Mouse (Mus musculus) liver, postnatal 0 days (tissue): ENCODE results near the gene Pde1c. TPM values are rescaled to one million over a fixed set of nuclear protein-coding genes. Genes with fewer than 3 reads are reported as not detected.

Experiments used
- ATAC-seq: fragments of 200-750 bp; cut with Nextera tagmentation; 2 replicates; pipeline ENCODE4 v1.8.0; 2017; ENCODE audit warnings: mild to moderate bottlenecking, moderate library complexity
- DNase-seq: peaks from one replicate; pipeline ENCODE4 v3.0.0-alpha.2; 2016
- H3K27ac ChIP-seq: fragments of 300-500 bp; sonication (generic); 2 replicates; pipeline ENCODE4 v1.5.1; 2014; ENCODE audit warnings: antibody characterized with exemption, moderate library complexity, mild to moderate bottlenecking, low read depth
- H3K27me3 ChIP-seq: fragments of 300-500 bp; sonication (generic); 2 replicates; pipeline ENCODE4 v1.6.1; 2014; ENCODE audit warnings: low read length, control low read depth, mixed read lengths; ENCODE audit not compliant: insufficient read depth
- H3K36me3 ChIP-seq: fragments of 300-500 bp; sonication (generic); replicated peaks from 2 replicates; pipeline ENCODE4 v1.6.1; 2014; ENCODE audit warnings: mild to moderate bottlenecking, control low read depth, low read length, moderate library complexity, mixed read lengths; ENCODE audit not compliant: insufficient read depth
- H3K4me1 ChIP-seq: fragments of 300-500 bp; sonication (generic); 2 replicates; pipeline ENCODE4 v1.6.1; 2014; ENCODE audit warnings: antibody characterized with exemption, mild to moderate bottlenecking, control low read depth; ENCODE audit not compliant: insufficient read depth
- H3K4me2 ChIP-seq: fragments of 300-500 bp; sonication (generic); 2 replicates; pipeline ENCODE4 v1.6.1; 2014; ENCODE audit warnings: low read depth, mild to moderate bottlenecking, low read length, moderate library complexity, mixed read lengths
- H3K4me3 ChIP-seq: fragments of 300-500 bp; sonication (generic); 2 replicates; pipeline ENCODE4 v1.5.1; 2014; ENCODE audit warnings: low read depth, low read length
- H3K9ac ChIP-seq: fragments of 300-500 bp; sonication (generic); replicated peaks from 2 replicates; pipeline ENCODE4 v1.6.1; 2014; ENCODE audit warnings: mild to moderate bottlenecking, moderate library complexity
- H3K9me3 ChIP-seq: fragments of 300-500 bp; sonication (generic); 2 replicates; pipeline ENCODE4 v1.6.1; 2016; ENCODE audit warnings: mild to moderate bottlenecking, control low read depth, low read length, mixed read lengths
- CTCF ChIP-seq: sonication (generic); IDR thresholded peaks from 2 replicates; pipeline ENCODE4 v1.5.1; 2016; ENCODE audit warnings: antibody characterized with exemption, low read depth
- EP300 ChIP-seq: IDR thresholded peaks from 2 replicates; pipeline ENCODE4 v1.6.1; 2016; ENCODE audit warnings: antibody characterized with exemption, low read depth, mild to moderate bottlenecking
- WGBS: fragments of 180-500 bp; shearing (Covaris S2); extraction: QIAGEN DNeasy Blood & Tissue Kit; methylation state at CpG from one replicate; pipeline ENCODE4 v1.1.7; 2014; ENCODE audit not compliant: insufficient replicate concordance; 5-methylcytosine and 5-hydroxymethylcytosine counted together
- polyA plus RNA-seq: library from polyadenylated mRNA; unstranded; fragments of >200 nt; fragmentation: Nextera tagmentation; extraction: Ambion mirVana; gene quantifications from 2 replicates; pipeline ENCODE4 v1.2.1, GENCODE M21; 2015

Gene Pde1c
- polyA plus RNA-seq, 1 experiment from 2014 or later, result 0.39 TPM

DNA sequence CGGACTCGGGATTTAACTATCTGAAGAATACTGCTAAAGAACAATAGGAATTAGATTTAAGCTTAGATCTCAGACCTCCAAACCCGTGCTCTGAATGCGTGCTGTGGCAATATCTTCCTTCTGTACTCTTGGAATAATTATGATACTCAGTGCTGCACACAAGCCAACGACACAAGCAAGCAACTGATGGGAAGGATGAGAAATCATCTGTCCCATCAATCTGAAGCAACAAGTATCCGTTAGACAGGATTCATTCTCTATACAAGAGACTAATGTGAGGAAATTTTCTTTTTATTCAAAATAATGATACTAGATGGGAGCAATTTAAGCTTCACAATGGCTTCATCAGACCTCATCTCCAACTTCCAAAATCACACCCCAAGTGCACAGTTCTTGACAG is 237.5 kb downstream of the Pde1c start:
- Histone ChIP-seq H3K4me2 (no peak overlapping the region), H3K4me1 (no peaks in the 10 kb centered on the region), H3K4me3 (no peak overlapping the region), H3K9ac (no peak overlapping the region), H3K27me3 (no peaks in the 10 kb centered on the region), H3K27ac (no peak overlapping the region), H3K9me3 (no peaks in the 10 kb centered on the region), H3K36me3 (no peaks in the 10 kb centered on the region)
- ATAC-seq (no peak), DNase-seq (no peak)
- 72% methylated on average over 6 of the region's 6 CpGs for WGBS
- TF ChIP-seq CTCF (no peak), EP300 (no peak)

DNA sequence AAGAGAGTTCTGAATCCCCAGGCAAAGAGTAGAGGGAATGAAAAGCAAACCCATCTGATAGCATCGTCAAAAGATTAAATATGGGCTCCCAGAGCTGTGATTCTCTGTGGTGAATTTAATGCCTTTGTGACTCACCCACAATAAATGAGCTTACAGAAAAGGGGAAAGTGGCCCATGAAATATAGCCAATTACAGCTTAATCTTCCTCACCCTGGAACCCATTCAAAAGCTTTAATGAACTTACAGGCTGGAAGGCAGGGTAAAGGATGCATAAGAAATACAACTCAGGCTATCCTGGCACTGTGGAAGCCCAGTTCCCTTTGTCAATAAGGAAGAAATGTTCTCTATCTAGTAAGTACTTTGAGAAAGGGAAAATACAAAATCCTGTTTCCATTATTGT is 240.8 kb downstream of the Pde1c start:
- TF ChIP-seq CTCF (no peak), EP300 (no peak)
- DNase-seq, result no peak
- H3K9ac ChIP-seq, result no peak overlapping the region
- H3K36me3 ChIP-seq, result no peaks in the 10 kb centered on the region
- no peaks in the 10 kb centered on the region for H3K27me3 ChIP-seq
- H3K4me3 ChIP-seq, result no peak overlapping the region
- no peak for ATAC-seq
- no peaks in the 10 kb centered on the region for H3K4me1 ChIP-seq
- 72% methylated on average over 1 of the region's 1 CpGs for WGBS
- no peaks in the 10 kb centered on the region for H3K9me3 ChIP-seq
- H3K27ac ChIP-seq, result no peak overlapping the region
- H3K4me2 ChIP-seq, result no peak overlapping the region

DNA sequence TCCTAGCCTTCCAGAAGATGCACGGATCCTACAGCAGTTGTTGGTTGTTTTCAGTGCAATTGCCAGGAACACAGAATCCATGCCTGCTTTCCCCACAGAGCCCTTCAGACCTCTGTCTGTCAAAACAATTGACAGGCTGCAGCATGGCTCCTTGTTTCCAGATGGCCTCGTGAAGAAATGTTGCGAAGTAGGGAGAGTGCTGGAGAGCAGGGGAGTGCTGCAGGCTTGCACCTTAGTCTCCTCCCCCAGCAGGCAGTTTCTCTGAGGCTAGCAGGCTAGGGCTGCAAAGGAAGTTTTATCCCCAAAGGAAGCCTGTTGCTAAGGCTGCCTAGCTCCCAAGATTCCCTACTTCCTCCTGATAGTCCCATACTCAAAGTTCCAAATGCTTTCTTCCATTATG is 246.1 kb downstream of the Pde1c start:
- Histone ChIP-seq H3K27ac (no peak overlapping the region), H3K36me3 (no peaks in the 10 kb centered on the region), H3K9me3 (no peaks in the 10 kb centered on the region), H3K4me3 (no peak overlapping the region), H3K27me3 (no peaks in the 10 kb centered on the region), H3K9ac (no peak overlapping the region), H3K4me1 (no peaks in the 10 kb centered on the region), H3K4me2 (no peak overlapping the region)
- no peak for ATAC-seq
- 31% methylated on average over 3 of the region's 3 CpGs for WGBS
- TF ChIP-seq CTCF, result no peak
- no peak for TF ChIP-seq EP300
- DNase-seq, result no peak

DNA sequence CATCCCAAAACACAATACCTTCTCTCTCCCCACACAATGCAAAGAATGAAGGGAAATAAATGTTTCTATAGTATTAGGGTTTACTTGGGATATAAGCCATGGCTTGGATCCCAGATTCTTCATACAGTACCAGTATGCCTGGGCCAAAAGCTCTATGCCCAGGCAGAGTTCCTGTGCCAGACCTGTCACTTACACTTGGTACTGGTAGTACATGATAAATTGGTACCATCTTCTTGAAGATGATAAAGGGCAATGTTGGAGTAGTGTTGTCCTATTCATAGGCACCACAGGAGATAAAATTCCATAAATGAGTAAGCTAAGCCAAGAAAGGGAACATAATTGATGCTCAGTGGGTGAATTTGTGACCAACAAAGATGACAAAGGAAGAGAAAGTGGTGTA is 258.6 kb downstream of the Pde1c start:
- no peak for DNase-seq
- no peaks in the 10 kb centered on the region for H3K27me3 ChIP-seq
- no peaks in the 10 kb centered on the region for H3K9me3 ChIP-seq
- no peak overlapping the region for H3K27ac ChIP-seq
- no peaks in the 10 kb centered on the region for H3K4me1 ChIP-seq
- no peaks in the 10 kb centered on the region for H3K36me3 ChIP-seq
- H3K4me2 ChIP-seq, result no peak overlapping the region
- no peak overlapping the region for H3K4me3 ChIP-seq
- TF ChIP-seq EP300 (no peak), CTCF (no peak)
- no peak for ATAC-seq
- no peak overlapping the region for H3K9ac ChIP-seq

DNA sequence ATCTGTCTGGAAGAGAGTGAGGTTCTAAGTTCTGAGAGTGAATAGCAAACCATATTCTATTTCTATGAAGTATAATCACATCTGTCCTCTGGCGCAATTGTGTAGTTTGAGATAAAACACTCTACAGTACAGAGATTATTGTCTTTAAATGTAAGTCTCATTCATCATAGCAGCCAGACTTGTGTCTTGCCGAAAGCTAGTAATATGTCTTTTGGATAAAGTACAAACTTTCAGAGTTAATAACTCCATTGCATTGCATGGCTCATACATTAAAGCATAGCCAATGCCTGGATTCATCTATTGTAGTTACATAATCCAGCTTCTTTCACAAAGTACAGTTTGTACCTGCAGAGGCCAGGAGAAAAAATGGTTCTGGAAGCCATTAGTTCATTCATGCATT is 262.8 kb downstream of the Pde1c start:
- H3K4me3 ChIP-seq, result no peak overlapping the region
- no peak for ATAC-seq
- TF ChIP-seq EP300, result no peak
- TF ChIP-seq CTCF, result no peak

DNA sequence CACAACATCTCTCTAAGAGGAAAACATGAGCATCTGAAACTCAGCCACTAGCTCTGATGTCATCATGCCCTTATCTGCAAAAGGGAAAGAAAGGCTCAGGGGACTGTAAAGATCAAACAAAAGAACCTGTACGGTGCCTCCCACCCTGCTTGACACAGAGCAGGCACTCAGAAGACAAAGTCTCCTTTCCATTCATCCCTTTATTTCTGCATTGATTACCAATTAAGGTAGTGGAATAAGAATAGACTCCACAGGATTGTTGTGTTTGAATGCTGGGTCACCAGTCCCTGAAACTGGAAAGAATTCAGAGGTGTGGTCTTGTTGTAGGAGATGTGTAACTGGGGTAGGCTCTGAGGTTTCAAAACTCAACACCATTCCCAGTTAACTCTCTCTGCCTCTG is 276.7 kb downstream of the Pde1c start:
- TF ChIP-seq EP300 (no peak), CTCF (no peak)
- no peaks in the 10 kb centered on the region for H3K9me3 ChIP-seq
- H3K4me2 ChIP-seq, result no peak overlapping the region
- H3K27me3 ChIP-seq, result no peaks in the 10 kb centered on the region
- no peaks in the 10 kb centered on the region for H3K4me1 ChIP-seq
- 61% methylated on average over 1 of the region's 1 CpGs for WGBS
- H3K4me3 ChIP-seq, result no peak overlapping the region
- no peaks in the 10 kb centered on the region for H3K36me3 ChIP-seq
- ATAC-seq (no peak), DNase-seq (no peak)
- no peak overlapping the region for H3K9ac ChIP-seq
- no peak overlapping the region for H3K27ac ChIP-seq

More for the DNA sequence above, 262.8 kb downstream of the Pde1c start:
- no peak overlapping the region for H3K4me2 ChIP-seq
- 79% methylated on average over 2 of the region's 2 CpGs for WGBS
- no peaks in the 10 kb centered on the region for H3K9me3 ChIP-seq
- no peaks in the 10 kb centered on the region for H3K36me3 ChIP-seq
- no peak overlapping the region for H3K27ac ChIP-seq
- no peaks in the 10 kb centered on the region for H3K27me3 ChIP-seq
- DNase-seq, result no peak
- H3K9ac ChIP-seq, result no peak overlapping the region
- H3K4me1 ChIP-seq, result no peaks in the 10 kb centered on the region

DNA sequence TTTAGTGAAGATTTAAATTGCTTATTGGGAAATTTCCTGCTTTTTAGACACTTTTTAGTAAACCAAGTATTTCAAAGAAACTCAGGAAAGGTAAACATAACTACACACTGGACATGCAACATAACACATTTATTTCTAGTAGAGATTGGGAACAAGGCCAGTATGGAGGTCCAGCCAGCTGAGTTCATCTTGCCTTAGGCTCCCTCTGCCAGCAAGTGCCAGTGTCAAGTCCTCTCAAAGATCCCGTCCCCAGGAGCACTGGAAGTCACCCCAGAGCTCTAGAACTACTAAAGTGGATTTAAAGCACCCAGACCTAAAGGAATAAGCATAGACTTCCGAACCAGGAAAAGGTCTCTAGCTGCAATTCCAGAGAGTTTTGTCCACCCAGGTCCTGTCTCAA is 279.6 kb downstream of the Pde1c start:
- DNase-seq (no peak), ATAC-seq (no peak)
- Histone ChIP-seq H3K4me2 (no peak overlapping the region), H3K9me3 (no peaks in the 10 kb centered on the region), H3K9ac (no peak overlapping the region), H3K4me1 (no peaks in the 10 kb centered on the region), H3K4me3 (no peak overlapping the region), H3K27ac (no peak overlapping the region), H3K27me3 (no peaks in the 10 kb centered on the region), H3K36me3 (no peaks in the 10 kb centered on the region)
- no peak for TF ChIP-seq CTCF
- TF ChIP-seq EP300, result no peak
- 42% methylated on average over 2 of the region's 2 CpGs for WGBS
